Mouse (Mus musculus): Measurements from ENCODE around the gene Taf1c.

- TF ChIP-seq CTCF (IDR thresholded peaks at IDR 0.05; ENCODE audit: control insufficient read depth, insufficient read depth, insufficient replicate concordance, low read depth, low read length) (no peak), POLR2A (IDR thresholded peaks at IDR 0.05; ENCODE audit: control insufficient read depth, low read depth, low read length) (no peak)
Measured at GRCm38 (mm10) chr8:119557132-119557531, 47.9 kb downstream of the Taf1c start.
